Mouse (Mus musculus) liver, embryonic 12.5 days (tissue): ENCODE data around the gene Gadd45g. TPM values are rescaled to one million over a fixed set of nuclear protein-coding genes. Genes with fewer than 3 reads are reported as not detected.
"Not testable (repeated sequence)": the region's sequence is repeated elsewhere in the genome, so short reads cannot be mapped to it uniquely, and the experiment has no call there.

Experiments
- ATAC-seq: fragments of 200-750 bp; cut with Nextera tagmentation; 2 replicates; pipeline ENCODE4 v1.8.0; 2017; ENCODE audit warnings: moderate number of reproducible peaks, mild to moderate bottlenecking, moderate library complexity
- H3K27ac ChIP-seq: fragments of 300-500 bp; sonication (generic); 2 replicates; pipeline ENCODE4 v1.5.1; 2016; ENCODE audit warnings: mild to moderate bottlenecking
- H3K27me3 ChIP-seq: fragments of 300-500 bp; sonication (generic); replicated peaks from 2 replicates; pipeline ENCODE4 v1.6.1; 2016; ENCODE audit warnings: mild to moderate bottlenecking, moderate library complexity
- H3K36me3 ChIP-seq: fragments of 300-500 bp; sonication (generic); 2 replicates; pipeline ENCODE4 v1.6.1; 2016; ENCODE audit warnings: mild to moderate bottlenecking, moderate library complexity
- H3K4me1 ChIP-seq: fragments of 300-500 bp; sonication (generic); 2 replicates; pipeline ENCODE4 v1.6.1; 2016
- H3K4me2 ChIP-seq: fragments of 300-500 bp; sonication (generic); 2 replicates; pipeline ENCODE4 v1.6.1; 2016; ENCODE audit warnings: mild to moderate bottlenecking, moderate library complexity
- H3K4me3 ChIP-seq: fragments of 300-500 bp; sonication (generic); 2 replicates; pipeline ENCODE4 v1.5.1; 2016; ENCODE audit warnings: mild to moderate bottlenecking, moderate library complexity
- H3K9ac ChIP-seq: fragments of 300-500 bp; sonication (generic); 2 replicates; pipeline ENCODE4 v1.6.1; 2016; ENCODE audit warnings: mild to moderate bottlenecking, moderate library complexity
- H3K9me3 ChIP-seq: fragments of 300-500 bp; sonication (generic); replicated peaks from 2 replicates; pipeline ENCODE4 v1.6.1; 2016; ENCODE audit warnings: mild to moderate bottlenecking, moderate library complexity
- WGBS: fragments of 180-500 bp; shearing (Covaris S2); methylation state at CpG from one replicate; pipeline ENCODE4 v1.1.7; 2016; ENCODE audit not compliant: insufficient replicate concordance; 5-methylcytosine and 5-hydroxymethylcytosine counted together
- polyA plus RNA-seq: library from polyadenylated mRNA; unstranded; fragments of >200 nt; fragmentation: Nextera tagmentation; extraction: Ambion mirVana; gene quantifications from 2 replicates; pipeline ENCODE4 v1.2.1, GENCODE M21; 2016

Gadd45g gene
- polyA plus RNA-seq, 1 experiment from 2014 or later: 23.3 TPM

GRCm38 (mm10) chr13:51816559-51817041 is 29.9 kb upstream of the Gadd45g start:
- no peak overlapping the region for H3K4me3 ChIP-seq
- H3K27me3 ChIP-seq: no peaks in the 10 kb centered on the region
- H3K9me3 ChIP-seq: no peaks in the 10 kb centered on the region
- no peak for ATAC-seq
- H3K4me2 ChIP-seq: no peak overlapping the region
- H3K36me3 ChIP-seq: no peaks in the 10 kb centered on the region
- no peak overlapping the region for H3K9ac ChIP-seq
- H3K4me1 ChIP-seq: peaks cover 35% of the 10 kb centered on the region
- 63% methylated on average over 5 of the region's 5 CpGs for WGBS
- H3K27ac ChIP-seq: peak overlapping the region; percentile 57; the same call in 1 of the 2 replicates

DNA sequence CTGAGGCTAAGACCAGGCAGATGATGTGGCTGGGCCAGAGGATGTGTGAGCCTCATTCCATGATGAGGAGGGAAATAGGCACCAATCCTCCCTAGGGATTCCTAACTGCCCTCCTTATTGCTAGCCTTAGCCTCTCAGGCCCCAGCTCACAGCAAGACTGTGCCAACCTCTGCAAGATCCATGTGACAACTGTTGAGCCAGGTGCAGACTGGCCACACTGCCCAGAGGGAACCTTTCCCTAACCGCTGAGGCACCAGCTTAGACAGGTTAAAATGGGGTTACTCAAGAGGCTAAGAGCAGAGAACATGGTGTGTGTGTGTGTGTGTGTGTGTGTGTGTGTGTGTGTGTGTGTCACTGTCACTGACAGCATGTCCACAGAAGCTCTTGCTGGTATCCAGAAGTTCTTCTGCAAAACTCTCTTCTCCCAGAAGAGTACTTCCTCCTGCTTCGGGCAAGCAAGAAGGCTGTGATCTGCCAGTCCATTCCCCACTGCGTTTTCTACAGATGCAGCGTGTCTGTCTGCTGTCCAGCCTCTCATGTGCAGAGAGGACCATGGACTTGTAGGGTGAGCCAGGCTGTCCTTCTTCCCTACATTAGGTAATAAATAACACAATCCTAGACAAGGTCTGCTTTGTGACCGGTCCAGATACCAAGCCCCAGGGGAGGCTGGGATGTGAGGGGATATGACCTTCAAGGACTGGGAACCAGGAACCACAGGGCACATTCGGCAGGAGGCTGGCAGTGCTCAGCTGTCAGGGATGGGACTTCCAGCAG is 28.1 kb upstream of the Gadd45g start:
- ATAC-seq: no peak
- no peaks in the 10 kb centered on the region for H3K36me3 ChIP-seq
- no peaks in the 10 kb centered on the region for H3K27me3 ChIP-seq
- peaks cover 35% of the 10 kb centered on the region for H3K4me1 ChIP-seq
- H3K27ac ChIP-seq: no peak overlapping the region
- H3K9me3 ChIP-seq: no peaks in the 10 kb centered on the region
- no peak overlapping the region for H3K4me3 ChIP-seq
- no peak overlapping the region for H3K9ac ChIP-seq
- 59% methylated on average over 6 of the region's 6 CpGs for WGBS
- H3K4me2 ChIP-seq: no peak overlapping the region

DNA sequence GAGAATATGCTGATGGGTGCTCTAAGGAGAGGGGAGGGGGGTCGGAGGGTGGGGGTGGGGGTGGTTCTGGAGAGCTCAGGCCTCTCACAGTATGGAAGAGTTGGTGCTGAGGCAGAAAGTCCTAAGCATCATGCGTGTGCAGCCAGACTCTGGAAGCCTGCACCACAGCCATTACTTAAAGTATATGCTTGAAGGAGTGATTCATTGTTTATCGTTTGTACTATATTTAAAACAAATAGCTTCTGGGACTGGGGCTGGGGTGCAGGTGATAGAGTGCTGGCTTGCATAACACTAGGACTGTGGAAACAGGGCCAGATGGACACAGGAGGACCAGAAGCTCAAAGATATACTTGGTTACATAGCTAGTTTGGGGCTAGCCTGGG is 27.5 kb upstream of the Gadd45g start:
- no peaks in the 10 kb centered on the region for H3K36me3 ChIP-seq
- no peak overlapping the region for H3K4me2 ChIP-seq
- H3K4me1 ChIP-seq: peaks cover 35% of the 10 kb centered on the region
- no peaks in the 10 kb centered on the region for H3K27me3 ChIP-seq
- H3K9me3 ChIP-seq: no peaks in the 10 kb centered on the region
- ATAC-seq: no peak
- no peak overlapping the region for H3K9ac ChIP-seq
- no peak overlapping the region for H3K27ac ChIP-seq
- no peak overlapping the region for H3K4me3 ChIP-seq
- WGBS: 71% methylated on average over 3 of the region's 3 CpGs

DNA sequence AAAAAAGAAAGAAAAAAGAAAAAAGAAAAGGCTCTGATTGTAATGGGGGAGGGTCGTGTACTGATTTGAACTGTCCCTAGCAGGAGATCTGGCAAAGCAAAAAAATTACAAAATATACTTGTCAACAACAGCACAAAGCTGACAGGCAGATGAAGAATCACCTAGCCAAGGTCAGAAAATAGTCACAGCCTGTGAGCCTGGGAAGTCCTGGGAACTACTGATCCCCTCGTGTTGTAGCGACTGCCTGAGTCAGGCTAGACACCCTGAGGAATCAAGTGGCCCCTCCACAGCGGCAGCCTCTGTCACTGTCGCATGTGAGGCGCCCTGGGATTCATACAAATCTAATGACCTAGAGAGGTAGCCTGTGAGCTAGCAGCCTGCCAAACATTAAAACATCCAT is 27.1 kb upstream of the Gadd45g start:
- Histone ChIP-seq H3K27ac (no peak overlapping the region), H3K36me3 (no peaks in the 10 kb centered on the region), H3K9ac (no peak overlapping the region), H3K27me3 (no peaks in the 10 kb centered on the region), H3K4me3 (no peak overlapping the region), H3K4me1 (peaks cover 35% of the 10 kb centered on the region), H3K4me2 (no peak overlapping the region), H3K9me3 (no peaks in the 10 kb centered on the region)
- no peak for ATAC-seq
- 73% methylated on average over 6 of the region's 6 CpGs for WGBS

GRCm38 (mm10) chr13:51821988-51822387 is 24.5 kb upstream of the Gadd45g start:
- no peak overlapping the region for H3K4me3 ChIP-seq
- peaks cover 20% of the 10 kb centered on the region; the same call in 1 of the 2 replicates for H3K4me1 ChIP-seq
- no peak overlapping the region for H3K9ac ChIP-seq
- no peaks in the 10 kb centered on the region for H3K27me3 ChIP-seq
- no peak overlapping the region for H3K4me2 ChIP-seq
- ATAC-seq: no peak
- no peaks in the 10 kb centered on the region for H3K9me3 ChIP-seq
- 31% methylated on average over 3 of the region's 3 CpGs for WGBS
- H3K36me3 ChIP-seq: no peaks in the 10 kb centered on the region
- H3K27ac ChIP-seq: no peak overlapping the region

DNA sequence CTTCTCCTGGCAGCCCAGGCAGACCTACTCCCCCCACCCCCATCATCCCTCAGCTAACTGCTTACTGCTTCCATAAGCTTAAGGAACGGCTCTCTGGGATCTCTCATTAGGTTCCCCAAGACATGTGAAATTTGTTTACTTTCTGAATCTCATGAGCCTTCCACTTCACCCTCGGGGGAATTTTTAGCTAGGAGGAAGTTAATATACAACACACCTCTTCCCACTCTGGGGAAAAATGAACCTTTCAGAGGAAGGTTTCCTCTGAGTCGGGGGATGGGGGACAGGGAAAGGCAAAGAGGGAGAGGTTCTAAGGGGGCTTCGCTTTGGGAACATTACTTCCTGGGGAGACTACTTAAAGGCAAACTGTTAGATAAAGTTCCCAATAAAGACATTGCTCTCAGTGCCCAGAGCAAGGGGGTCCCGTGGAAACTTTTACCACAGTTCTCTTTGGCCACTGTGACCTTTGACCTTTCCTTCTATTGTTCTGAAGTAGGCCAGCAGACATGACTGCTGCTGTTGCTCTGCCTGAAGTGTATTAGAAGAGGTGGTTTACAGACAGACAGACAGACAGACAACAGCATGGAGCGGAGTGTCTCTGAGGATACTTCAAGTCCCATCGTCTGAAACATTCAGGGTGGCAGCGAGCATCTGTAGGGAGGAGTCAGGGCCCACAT is 22.5 kb upstream of the Gadd45g start:
- no peak for ATAC-seq
- H3K27me3 ChIP-seq: no peaks in the 10 kb centered on the region
- H3K4me3 ChIP-seq: no peak overlapping the region
- no peak overlapping the region for H3K4me2 ChIP-seq
- H3K36me3 ChIP-seq: no peaks in the 10 kb centered on the region
- no peak overlapping the region for H3K27ac ChIP-seq
- no peak overlapping the region for H3K9ac ChIP-seq
- 53% methylated on average over 8 of the region's 8 CpGs for WGBS
- no peaks in the 10 kb centered on the region for H3K9me3 ChIP-seq
- peaks cover 10% of the 10 kb centered on the region; the same call in 1 of the 2 replicates for H3K4me1 ChIP-seq

GRCm38 (mm10) chr13:51830744-51831450 is 15.6 kb upstream of the Gadd45g start:
- Histone ChIP-seq H3K4me3 (no peak overlapping the region), H3K27ac (0 out of 2 replicates have a peak overlapping the region, but pooled peaks have one; percentile 20), H3K36me3 (no peaks in the 10 kb centered on the region), H3K4me2 (no peak overlapping the region), H3K27me3 (no peaks in the 10 kb centered on the region), H3K9me3 (no peaks in the 10 kb centered on the region), H3K4me1 (peaks cover 27% of the 10 kb centered on the region), H3K9ac (no peak overlapping the region)
- ATAC-seq: no peak
- WGBS: 20% methylated on average over 10 of the region's 10 CpGs

- no peak overlapping the region for H3K27ac ChIP-seq
Measured at GRCm38 (mm10) chr13:51832491-51832890, 14.0 kb upstream of the Gadd45g start.

GRCm38 (mm10) chr13:51833611-51834010 is 12.9 kb upstream of the Gadd45g start:
- H3K4me1 ChIP-seq: peaks cover 30% of the 10 kb centered on the region
- H3K4me3 ChIP-seq: no peak overlapping the region
- no peaks in the 10 kb centered on the region for H3K9me3 ChIP-seq
- peak; percentile 19; the same call in 1 of the 2 replicates for ATAC-seq
- no peaks in the 10 kb centered on the region for H3K27me3 ChIP-seq
- no peak overlapping the region for H3K27ac ChIP-seq
- H3K9ac ChIP-seq: no peak overlapping the region
- 49% methylated on average over 2 of the region's 2 CpGs for WGBS
- no peak overlapping the region for H3K4me2 ChIP-seq
- H3K36me3 ChIP-seq: no peaks in the 10 kb centered on the region

More at GRCm38 (mm10) chr13:51832491-51832890, 14.0 kb upstream of the Gadd45g start:
- Histone ChIP-seq H3K27me3 (no peaks in the 10 kb centered on the region), H3K9me3 (no peaks in the 10 kb centered on the region), H3K4me2 (no peak overlapping the region), H3K4me1 (peaks cover 30% of the 10 kb centered on the region), H3K36me3 (no peaks in the 10 kb centered on the region), H3K4me3 (no peak overlapping the region), H3K9ac (no peak overlapping the region)
- 81% methylated on average over 5 of the region's 6 CpGs for WGBS
- ATAC-seq: no peak

GRCm38 (mm10) chr13:51834024-51834423 is 12.5 kb upstream of the Gadd45g start:
- H3K27me3 ChIP-seq, H3K36me3 ChIP-seq, H3K4me3 ChIP-seq, H3K4me2 ChIP-seq, H3K9me3 ChIP-seq, H3K27ac ChIP-seq, H3K9ac ChIP-seq: not testable (repeated sequence)
- ATAC-seq: peak; percentile 38; the same call in 1 of the 2 replicates
- 41% methylated on average over 8 of the region's 8 CpGs for WGBS
- H3K4me1 ChIP-seq: peaks cover 31% of the 10 kb centered on the region

- H3K36me3 ChIP-seq: no peaks in the 10 kb centered on the region
- no peak overlapping the region for H3K4me2 ChIP-seq
- H3K4me1 ChIP-seq: peaks cover 36% of the 10 kb centered on the region
- H3K9ac ChIP-seq: no peak overlapping the region
- ATAC-seq: peak; percentile 28; the same call in 1 of the 2 replicates
- H3K4me3 ChIP-seq: no peak overlapping the region
- no peaks in the 10 kb centered on the region; the same call in 1 of the 2 replicates for H3K27me3 ChIP-seq
- WGBS: 13% methylated on average over 2 of the region's 2 CpGs
- H3K9me3 ChIP-seq: no peaks in the 10 kb centered on the region
- no peak overlapping the region for H3K27ac ChIP-seq
Measured at GRCm38 (mm10) chr13:51834520-51834919, 12.0 kb upstream of the Gadd45g start.

DNA sequence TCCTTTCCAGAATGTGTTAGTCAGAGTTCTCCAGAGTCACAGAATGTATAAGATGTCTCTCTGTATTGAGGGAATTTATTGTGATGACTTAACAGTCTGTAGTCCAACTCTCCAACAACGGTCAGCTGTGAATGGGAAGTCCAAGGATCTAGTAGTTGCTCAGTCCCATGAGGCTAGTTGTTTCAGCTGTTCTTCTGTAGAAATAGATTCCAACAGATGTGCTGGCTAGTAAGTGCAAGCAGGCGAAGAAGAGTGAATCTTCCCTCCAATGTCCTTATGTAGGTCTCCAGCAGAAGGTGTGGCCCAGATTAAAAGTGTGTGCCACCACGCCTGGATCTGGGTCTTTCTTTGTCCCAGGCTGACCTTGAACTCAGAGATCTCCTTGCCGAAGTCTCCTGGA is 11.3 kb upstream of the Gadd45g start:
- H3K9ac ChIP-seq, H3K9me3 ChIP-seq, H3K4me2 ChIP-seq, H3K4me3 ChIP-seq, H3K36me3 ChIP-seq, H3K27ac ChIP-seq, ATAC-seq, H3K27me3 ChIP-seq: not testable (repeated sequence)
- 60% methylated on average over 4 of the region's 4 CpGs for WGBS
- H3K4me1 ChIP-seq: peaks cover 43% of the 10 kb centered on the region
